Mouse (Mus musculus): ENCODE data around the gene 4931414P19Rik.

Gene 4931414P19Rik

DNA sequence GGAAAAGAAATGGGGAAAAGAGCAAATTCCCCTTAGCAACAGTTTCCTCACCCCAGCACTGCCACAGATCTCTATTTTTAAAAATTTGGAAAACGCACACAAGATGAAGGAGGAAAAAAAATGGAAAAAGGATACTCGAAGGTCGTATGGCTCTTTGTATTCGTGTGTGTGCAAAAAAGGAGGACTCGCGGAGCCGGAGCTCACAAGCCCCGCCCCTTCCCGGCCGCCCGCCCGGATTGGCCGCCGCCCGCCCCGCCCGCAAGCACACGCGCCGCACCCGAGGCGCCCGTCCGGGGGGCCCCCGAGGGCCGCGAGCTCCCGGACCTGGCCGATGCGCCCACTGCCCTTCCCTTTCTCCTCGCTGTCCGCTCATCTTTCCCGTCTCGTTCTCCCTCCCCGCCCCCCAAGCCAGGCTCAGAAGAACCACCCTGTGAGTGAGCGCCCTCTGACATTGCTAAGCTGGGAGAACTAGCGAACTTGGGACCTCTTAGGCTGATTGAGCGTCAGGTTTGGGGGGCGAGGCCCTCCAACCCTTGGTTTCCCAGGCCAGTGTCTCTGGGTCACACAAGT lies at the start of gene 4931414P19Rik:
4931414P19Rik (minus strand) TSS at position 242 of the 570 bp plus-strand sequence.
- DNase-seq = peak; percentile 65

DNA sequence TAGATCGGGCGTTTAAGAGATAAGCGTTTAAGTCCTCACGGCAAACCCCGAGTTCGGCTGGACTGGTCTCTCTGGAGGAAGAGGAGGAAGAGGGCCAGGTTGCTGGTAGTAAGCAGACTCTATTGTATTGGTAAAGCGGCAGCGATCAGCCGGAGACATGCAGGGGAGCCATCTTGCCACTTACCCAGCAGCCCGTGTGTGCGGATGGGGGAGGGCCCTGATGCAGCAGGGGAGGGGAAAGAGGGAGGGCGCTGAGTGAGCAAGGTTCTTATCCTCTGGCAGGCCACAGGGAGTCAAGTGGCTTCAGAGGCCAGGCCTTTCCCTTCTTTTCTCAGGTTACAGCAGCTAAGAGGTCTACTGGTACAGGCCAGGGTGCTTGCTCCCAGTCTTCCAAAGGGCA lies 47.7 kb upstream of the 4931414P19Rik start:
- peak; percentile 93 for DNase-seq

DNA sequence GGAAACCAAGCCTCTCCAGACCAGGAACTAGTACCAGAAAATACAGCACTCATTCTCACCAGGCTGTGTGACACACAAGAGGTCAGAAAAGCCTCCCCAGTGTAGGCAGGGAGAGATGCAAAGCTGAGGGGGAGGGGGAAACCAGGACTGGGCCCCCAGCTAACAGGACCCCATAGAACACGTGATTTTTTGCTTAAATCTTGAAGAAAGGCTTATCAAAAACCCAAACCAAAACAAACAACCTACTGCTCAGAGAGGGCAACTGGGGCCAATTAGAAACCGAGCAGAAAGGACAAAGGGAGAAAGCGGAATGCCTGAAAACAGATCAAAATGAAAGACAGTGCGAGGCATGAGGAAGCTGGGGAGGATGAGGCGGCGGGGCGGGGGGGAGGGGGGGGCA lies 47.0 kb upstream of the 4931414P19Rik start:
- no peak for DNase-seq

DNA sequence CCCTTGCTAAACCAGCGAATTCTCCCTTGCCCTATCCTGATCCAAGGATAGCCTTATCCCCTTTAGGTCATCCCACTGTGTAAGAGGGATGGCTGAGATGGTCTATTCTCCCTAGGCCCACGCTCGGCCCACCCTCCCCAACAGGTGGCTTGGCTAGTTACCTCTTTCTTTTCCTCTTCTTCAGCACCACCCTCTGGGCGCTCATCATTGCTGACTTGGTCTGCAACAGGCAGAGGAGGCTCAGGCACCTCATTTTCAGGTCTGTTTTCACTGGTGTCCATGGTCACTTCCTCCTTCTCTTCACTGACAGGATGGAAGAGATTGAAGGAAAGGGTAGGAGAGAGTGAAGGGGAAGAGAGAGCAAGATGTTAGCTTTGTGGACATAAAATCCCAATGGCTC lies 45.8 kb upstream of the 4931414P19Rik start:
- no peak for DNase-seq

DNA sequence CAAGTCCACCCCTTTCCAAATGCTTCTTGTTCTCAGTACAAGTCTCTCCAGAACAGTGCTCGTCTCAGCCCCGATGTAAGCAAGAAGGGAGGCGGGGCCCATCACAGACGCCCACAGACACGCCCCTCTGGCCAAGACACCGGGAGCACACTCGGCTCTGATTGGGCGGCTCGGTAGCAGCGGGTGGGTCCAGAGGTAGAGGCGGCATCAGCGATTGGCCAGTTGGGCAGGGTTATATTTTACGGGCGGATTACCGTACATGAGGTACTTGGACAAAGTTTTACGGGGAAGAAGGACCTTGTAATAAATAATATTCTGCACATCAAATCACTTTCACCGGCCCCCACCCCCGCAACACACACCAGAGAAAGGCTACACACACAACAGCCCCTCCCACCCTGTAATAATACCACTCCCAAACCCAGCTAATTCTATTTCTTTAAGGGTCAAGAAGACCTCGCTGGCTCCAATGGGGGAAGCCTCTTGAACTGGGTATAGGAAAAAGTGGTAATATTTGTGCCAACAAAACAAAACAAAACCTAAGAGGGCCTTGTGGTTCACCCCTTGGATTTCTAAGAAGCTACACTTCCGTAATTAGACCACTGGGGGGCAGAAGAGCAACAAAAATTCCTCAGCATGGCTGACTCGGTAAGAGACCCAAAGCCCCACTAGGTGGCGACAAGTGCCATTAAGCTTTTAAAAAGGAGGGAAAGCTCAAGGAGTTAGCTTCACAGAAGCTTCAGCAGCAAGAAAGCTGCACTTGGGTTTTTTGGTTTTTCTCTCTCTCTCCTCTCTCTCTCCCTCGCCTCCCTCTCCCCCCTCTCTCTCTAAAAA lies 45.0 kb upstream of the 4931414P19Rik start:
- peak; percentile 74 for DNase-seq

DNA sequence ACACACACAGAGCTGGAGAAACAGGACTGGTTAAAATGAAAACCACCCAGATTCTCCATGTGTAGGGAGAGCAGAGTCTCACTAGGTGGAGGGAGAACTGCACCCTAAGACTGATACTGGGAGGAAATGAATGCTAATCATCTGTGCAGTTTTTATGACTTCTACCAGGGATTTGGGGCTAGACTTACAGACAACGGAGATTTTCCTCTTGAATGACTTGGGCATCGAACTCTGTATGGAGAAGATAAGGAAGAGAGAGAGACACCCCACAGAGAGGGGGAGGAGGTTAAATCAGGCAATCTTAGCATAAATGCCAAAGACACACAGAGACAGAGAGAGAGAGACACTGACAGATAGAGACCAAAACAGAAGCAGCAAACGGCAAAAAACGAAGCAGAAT lies 42.1 kb upstream of the 4931414P19Rik start:
- no peak for DNase-seq

DNA sequence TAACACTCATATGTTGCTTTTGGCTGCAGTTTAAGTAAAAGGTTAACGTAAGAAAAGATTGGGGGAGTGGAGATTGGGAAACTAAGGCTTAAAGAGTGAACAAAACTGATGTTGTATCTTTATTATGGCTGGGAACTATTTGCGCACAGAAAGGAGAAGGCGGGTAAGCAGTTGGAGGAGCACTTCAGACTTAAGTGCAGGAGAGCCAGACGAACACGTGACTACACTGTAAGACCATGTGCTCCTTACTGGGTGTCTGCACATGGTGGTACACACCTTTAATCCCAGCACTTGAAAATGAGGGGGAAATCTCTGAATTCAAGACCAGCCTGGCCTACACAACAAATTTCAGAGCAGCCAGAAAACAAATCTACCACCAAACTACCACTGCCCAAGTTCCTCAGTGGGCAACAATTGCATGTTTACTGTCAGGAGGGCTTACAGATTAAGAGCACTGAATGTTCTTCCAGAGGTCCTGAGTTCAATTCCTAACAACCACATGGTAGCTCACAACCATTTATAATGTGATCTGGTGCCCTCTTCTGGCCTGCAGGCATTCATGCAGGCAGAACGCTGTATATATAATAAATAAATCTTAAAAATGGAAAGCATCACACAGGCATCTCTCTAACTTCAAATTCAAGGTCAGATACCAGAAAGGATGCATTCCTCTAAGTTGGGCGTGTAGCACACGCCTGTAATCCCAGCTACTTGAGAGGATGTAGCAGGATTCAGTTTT lies 41.3 kb upstream of the 4931414P19Rik start:
- DNase-seq = no peak

DNA sequence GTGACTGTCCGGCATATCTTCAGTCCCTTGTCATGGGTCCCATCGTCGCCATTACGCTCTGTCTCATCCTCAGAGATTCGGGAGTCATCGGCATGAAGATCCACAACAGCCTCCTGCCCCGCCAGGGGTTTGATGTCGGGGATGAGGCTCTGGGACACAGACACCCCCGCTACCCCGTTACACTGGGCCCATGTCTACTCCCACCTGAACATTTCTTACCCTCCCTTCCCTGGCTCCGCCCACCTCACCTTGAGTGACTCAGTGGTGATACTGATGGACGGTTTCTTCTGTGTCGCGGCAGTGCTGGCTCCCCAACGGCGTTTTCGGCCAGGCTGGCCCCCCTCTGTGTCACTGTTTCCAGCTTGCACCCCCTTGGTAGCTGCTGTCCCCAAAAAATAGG lies 40.7 kb upstream of the 4931414P19Rik start:
- no peak for DNase-seq

DNA sequence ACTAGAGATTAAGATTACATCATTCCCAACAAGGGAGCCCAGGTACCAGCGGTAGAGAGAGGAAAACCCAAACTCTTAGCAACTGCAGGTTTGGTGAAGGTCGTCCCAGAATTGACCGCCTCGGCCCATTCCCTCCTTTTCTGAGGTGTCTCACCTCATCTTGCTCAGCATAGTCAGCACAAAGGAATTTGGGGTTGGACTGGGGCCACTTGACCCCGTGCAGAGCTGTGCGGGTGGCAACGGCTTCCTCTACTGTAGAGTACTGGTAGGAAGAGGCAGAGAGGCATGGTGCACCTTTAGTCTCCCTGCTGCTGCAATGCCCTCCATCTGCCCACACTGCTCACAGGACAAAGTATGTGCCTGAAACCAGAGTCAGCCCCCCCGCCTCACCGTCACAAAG lies 38.5 kb upstream of the 4931414P19Rik start:
- no peak for DNase-seq

DNA sequence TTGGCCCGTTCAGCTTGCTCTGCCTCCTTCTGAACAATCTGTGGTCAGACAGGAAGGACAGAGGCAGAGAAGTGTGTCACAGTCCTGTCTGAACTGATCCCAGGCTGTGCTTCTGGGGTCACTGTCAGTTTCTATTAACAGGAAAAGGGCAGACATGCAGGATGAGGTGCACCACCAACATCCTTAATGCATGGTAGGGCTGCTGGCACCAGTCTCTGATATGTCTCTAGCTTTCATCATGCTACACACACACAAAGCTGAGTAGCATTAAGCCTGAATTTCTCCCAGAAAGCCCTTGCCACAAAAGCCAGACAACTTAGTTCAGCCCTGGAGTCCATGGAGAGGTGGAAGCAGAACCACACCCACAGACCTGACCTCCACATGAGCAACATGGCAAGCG lies 37.2 kb upstream of the 4931414P19Rik start:
- DNase-seq = no peak

DNA sequence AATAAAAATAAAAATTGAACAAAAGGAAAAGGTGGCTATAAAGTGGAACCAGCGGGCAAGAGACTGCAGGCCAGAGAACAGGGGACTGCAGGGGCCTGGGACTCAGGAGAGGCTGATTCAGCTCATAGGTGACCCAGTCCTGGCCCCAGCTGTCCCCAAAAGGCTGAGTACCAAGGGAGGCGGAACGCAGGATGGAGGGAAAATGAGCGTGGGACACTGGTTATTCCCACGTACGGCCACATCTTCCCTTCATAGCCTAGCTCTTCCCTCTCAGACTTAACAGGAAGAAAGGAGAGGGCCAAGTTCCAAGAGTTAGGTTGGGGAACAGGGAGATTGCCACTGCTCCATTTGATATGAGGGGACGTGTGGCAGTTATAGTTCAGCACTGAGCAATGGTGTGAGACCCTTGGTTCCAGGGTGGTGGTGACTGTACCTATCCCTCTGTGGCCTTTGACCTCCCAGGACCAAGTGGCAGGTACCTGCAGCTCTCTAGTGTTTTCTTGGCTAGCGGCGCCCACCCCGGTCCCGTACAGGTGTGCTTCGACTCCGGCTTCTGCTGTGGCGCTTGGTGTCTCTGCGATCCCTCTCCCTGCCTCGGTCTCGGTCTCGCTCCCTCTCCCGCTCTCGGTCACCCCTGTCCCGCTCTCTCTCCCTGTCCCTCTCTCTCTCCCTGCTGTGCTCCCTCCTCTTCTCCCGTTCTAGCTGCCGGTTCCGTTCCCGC lies 36.6 kb upstream of the 4931414P19Rik start:
- DNase-seq = no peak

DNA sequence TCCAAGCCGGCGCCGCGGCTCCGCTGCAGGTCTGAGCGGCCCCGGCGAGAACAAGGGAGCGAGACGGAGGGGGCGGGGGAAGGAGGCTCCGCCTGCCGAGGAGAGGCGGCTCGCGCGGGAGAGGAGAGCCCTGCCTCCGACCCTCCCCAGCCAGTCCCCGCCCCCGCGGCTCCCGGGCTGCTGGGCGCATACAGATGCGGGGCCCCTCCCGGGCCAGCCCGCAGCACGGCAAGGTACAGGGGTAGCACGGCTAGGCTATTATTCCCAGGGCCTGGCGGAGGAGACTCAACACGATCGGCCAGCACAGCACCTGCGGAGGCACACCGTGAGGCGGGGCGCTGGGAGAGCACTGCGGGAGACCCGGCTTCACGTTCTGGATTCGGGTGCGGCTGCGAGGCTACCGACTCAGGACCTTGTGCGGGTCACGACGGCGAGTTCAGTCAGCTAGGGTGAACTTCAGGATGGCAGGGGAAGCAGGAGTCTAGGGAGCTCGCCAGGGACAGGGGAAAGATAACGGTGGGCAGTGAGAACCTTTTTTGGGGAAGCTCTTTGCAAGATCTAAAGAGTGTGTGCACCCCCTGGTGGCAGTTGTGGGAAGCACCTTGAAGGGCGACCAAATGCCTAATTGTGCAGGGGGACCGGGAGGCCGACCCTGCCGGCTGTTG lies 35.6 kb upstream of the 4931414P19Rik start, which contains the start of gene Cdh24:
Cdh24 (minus strand) TSS at position 60 of the 665 bp plus-strand sequence.
- peak; percentile 87 for DNase-seq

DNA sequence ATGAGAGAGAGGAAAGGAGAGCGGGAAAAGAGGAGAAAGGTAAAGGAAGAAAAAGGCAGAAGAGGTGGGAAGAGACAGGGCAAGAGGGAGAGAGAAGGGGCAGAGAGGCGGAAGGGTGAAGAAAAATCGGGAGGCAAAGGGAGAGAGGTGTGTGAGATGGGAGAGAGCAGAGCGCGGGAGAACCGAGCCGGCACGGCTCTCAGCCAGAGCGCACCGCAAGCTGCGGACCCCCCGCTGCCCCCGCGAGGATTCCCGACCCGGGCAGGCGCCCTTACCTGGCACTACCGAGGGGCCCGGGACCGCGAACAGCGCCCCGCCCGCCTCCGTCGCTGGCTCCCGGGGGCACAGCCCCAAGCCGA lies 35.1 kb upstream of the 4931414P19Rik start, which contains the start of gene Gm17606:
Gm17606 (plus strand) TSS at position 7 of the 359 bp plus-strand sequence.
- DNase-seq = no peak

DNA sequence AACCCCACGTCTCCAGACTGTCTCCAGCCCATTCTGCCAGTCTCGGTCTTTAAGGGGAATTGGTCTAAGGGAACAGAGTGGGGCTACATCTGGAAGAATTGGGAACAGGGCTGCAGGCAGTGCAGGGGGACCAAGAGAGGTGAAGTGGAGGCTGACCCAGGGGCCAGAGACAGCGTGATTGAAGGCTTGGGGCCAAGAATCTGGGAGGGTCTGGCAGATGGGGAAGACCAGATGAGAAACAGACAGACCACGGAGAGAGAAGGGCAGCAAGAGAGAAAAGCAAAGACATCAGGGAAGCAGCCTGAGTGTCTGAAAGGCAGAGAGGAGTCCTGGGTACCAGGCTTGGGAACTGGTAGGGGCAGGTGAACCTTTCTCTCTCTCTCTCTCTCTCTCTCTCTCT lies 34.3 kb upstream of the 4931414P19Rik start:
- DNase-seq = no peak

DNA sequence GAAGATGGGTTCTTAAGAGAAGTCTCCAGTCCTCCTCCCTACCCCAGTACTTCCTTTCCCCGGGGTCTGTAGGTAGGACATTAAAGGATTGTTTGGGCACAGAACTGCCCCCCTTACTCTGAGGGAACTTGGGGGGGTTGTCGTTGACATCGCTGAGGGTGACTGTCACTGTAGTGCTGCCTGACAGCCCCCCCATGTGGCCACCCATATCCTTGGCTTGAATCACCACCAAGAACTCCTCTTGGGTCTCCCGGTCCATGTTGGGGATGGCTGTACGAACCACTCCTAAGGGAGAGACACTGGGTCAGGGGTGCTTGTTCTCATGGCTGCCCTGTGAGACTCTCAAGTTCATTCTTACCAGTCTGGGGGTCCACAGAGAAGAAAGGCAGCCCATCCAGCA lies 32.4 kb upstream of the 4931414P19Rik start:
- no peak for DNase-seq

DNA sequence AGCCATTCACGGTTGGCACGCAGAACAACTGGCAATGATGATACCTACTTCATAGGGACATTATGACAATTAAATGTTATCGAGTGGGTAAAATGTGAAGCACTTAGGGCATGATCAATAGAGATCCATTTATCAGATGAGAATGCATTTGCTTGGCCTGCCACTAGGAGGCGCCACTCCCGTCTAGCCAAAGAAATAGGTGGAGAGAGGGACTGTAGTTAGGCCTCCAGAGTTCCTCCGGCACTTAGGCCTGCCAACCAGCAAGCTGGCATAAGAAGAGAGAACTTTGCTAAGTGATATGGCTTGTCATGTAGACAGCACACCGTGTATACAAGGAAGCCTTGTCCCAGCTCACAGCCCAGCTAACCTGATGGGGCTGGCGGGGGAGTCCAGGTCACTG lies 31.2 kb upstream of the 4931414P19Rik start:
- no peak for DNase-seq

DNA sequence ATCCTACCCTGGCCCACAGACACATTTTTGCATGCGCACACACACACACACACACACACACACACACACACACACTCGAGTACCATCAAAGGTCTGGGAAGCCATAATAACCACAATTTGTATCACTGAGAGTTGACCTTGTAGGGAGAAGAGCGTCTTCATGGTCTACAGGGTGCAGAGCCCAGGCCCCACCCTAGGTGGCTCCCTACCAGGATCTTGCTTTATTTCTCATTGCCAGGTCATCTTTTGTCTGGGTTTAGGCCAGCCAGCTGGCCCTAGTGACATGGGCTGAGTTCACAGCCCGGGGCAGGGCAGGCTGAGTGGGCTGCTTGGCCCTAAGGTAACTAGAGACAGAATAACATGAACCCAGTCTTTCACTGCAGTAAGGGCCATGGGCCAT lies 28.4 kb upstream of the 4931414P19Rik start:
- DNase-seq = no peak

DNA sequence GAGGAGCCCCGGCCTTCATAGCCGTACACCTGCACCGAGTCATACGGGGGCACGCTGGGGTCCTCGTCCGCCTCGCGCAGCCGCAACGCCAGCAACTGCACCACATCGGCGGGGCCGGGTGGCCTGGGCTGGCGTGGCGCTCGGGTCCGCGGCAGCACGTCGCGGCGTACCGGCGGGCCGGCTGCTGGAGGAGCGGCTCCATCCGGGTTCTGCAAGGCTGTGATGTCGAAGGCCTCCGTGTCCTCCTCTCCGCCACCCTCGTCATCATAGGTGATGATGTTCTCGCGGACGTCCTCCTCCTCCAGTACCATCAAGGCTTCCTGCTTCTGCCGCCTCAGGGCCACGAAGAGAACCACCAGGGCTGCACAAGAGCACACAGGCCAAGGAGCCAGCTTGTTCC lies 26.5 kb upstream of the 4931414P19Rik start:
- DNase-seq = no peak

DNA sequence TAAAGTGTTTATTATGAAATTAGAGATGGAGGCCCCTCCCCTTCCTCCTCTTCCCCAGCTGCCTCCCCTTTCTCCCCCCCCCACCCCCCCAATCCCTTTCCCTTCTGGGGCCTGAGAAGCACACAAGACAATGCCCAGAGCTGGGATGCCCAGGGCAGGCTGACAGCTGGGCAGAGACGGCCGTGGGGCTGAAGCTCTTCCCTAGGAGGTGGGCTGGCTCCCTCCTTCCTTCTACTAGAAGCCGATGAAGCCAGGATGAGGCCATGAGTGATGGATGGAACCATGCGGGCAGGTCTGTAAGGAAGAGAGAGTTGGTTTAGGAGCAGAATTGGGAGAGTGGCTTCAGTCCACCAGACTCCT lies 25.4 kb upstream of the 4931414P19Rik start:
- no peak for DNase-seq

DNA sequence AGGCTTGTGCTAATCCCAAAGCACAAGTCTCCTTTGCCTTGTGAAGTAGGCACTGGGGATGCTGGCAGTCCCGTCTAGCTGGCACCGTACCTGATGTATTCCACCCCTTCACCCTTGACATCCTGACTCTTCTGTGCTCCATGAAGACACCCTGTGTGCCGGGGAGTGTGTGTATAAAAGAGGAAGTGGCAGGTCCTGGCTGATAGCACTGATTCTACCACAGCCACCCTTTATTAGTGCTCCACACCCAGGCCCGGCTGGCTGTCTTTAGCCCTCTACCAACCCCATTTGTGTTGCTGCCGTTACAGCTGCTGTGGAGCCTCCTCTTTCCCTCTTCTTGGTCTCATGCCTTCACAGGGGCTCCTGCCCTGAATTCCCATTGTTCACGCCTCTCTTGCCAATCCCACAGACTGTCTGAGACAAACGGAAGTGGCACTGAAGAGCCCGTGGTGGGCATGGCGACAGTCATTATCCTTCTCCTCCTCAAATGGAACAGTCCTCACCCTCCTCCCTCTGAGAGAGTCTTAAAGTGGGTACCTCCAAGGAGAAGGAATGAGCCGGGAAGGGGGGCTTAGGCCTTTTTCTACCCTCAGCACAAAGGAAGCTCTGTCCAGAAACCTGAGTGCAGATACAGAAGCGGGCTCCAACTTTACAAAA lies 24.9 kb upstream of the 4931414P19Rik start:
- DNase-seq = no peak

DNA sequence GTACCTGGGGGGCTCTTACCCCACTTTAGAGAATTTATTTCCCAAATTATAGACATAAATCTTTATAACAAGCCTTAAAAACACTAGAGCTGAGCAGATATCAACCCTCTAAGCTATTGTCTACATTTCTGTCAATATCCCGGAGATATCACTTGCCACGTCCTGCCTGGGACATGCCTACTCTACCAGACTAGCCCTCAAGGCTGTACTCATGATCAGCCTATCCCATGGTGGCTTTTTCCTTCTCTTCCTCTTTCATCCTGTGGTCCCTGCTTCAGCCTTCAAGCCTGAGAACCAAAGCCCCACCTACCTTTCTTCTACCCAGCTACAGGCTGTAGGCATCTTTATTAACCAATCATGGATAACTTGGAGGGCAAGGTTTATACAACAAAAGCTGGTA lies 24.0 kb upstream of the 4931414P19Rik start:
- DNase-seq = no peak

DNA sequence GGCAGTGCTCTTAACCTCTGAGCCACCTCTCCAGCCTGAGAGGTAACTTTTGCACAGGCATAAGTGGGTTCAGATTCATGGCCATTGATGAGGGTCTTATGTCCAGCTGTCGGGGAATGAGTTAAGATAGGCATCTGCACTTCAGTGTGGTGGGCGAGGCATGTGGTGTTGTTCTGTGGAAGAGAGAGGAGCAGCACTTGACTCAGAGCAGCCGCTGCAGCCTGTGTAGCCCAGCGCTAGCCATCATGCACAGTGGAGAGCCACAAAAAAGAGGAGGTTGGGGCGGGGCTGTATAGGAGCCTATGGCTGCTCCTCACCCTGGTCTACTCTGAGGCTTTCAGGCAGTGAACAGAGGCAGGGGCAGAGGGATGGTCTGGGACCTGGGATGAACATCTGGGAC lies 22.3 kb upstream of the 4931414P19Rik start:
- no peak for DNase-seq

Data from kidney, adult 11 months (tissue).